Mouse (Mus musculus) lung, adult 2 months (tissue): Measurements from ENCODE around the gene Fbxl17.

Experiments
- CTCF ChIP-seq: fragments of 200-500 bp; IDR thresholded peaks from 2 replicates; pipeline ENCODE4 v1.5.1; 2011; ENCODE audit warnings: mild to moderate bottlenecking, low read length, control low read depth; ENCODE audit not compliant: insufficient read depth
- POLR2A ChIP-seq: fragments of 200-500 bp; IDR thresholded peaks from 2 replicates; pipeline ENCODE4 v1.6.1; 2011; ENCODE audit warnings: low read depth, mild to moderate bottlenecking, control low read depth, low read length, borderline replicate concordance; ENCODE audit errors: extremely low read depth

GRCm38 (mm10) chr17:63492665-63493273, 7.0 kb downstream of the Fbxl17 start:
- TF ChIP-seq POLR2A (no peak), CTCF (no peak)
